Mouse (Mus musculus): Measurements from ENCODE around the gene 1700020N01Rik. TPM values are rescaled to one million over a fixed set of nuclear protein-coding genes. Genes with fewer than 3 reads are reported as not detected.

The 1700020N01Rik gene
- polyA plus RNA-seq, 1 experiment from 2014 or later: not detected

GRCm38 (mm10) chr10:21566074-21566473, 26.9 kb upstream of the 1700020N01Rik start:
- H3K4me2 ChIP-seq (replicated peaks): no peak overlapping the region
- no peak for ATAC-seq
- H3K9ac ChIP-seq: no peak overlapping the region
- no peak overlapping the region for H3K27ac ChIP-seq
- 87% methylated on average over 1 of the region's 1 CpGs for WGBS
- H3K27me3 ChIP-seq (replicated peaks): no peaks in the 10 kb centered on the region
- no peaks in the 10 kb centered on the region for H3K9me3 ChIP-seq
- no peaks in the 10 kb centered on the region for H3K36me3 ChIP-seq
- no peak overlapping the region for H3K4me3 ChIP-seq (replicated peaks)
- no peaks in the 10 kb centered on the region for H3K4me1 ChIP-seq (replicated peaks)

- Histone ChIP-seq H3K4me3 (replicated peaks) (no peak overlapping the region), H3K9me3 (no peaks in the 10 kb centered on the region), H3K36me3 (no peaks in the 10 kb centered on the region), H3K4me2 (replicated peaks) (no peak overlapping the region), H3K27ac (no peak overlapping the region), H3K9ac (no peak overlapping the region), H3K4me1 (replicated peaks) (no peaks in the 10 kb centered on the region), H3K27me3 (replicated peaks) (no peaks in the 10 kb centered on the region)
- ATAC-seq: no peak; the same call in 1 of the 2 replicates
- WGBS: 75% methylated on average over 4 of the region's 4 CpGs
Observed at GRCm38 (mm10) chr10:21571615-21572014, 21.3 kb upstream of the 1700020N01Rik start.

- Histone ChIP-seq H3K9me3 (no peaks in the 10 kb centered on the region), H3K4me3 (replicated peaks) (no peak overlapping the region), H3K27me3 (replicated peaks) (no peaks in the 10 kb centered on the region), H3K9ac (no peak overlapping the region), H3K36me3 (no peaks in the 10 kb centered on the region), H3K4me2 (replicated peaks) (no peak overlapping the region), H3K27ac (no peak overlapping the region), H3K4me1 (replicated peaks) (no peaks in the 10 kb centered on the region)
- 72% methylated on average over 4 of the region's 4 CpGs for WGBS
- ATAC-seq: peak; percentile 49; the same call in 1 of the 2 replicates
Observed at GRCm38 (mm10) chr10:21573713-21574112, 19.2 kb upstream of the 1700020N01Rik start.

DNA sequence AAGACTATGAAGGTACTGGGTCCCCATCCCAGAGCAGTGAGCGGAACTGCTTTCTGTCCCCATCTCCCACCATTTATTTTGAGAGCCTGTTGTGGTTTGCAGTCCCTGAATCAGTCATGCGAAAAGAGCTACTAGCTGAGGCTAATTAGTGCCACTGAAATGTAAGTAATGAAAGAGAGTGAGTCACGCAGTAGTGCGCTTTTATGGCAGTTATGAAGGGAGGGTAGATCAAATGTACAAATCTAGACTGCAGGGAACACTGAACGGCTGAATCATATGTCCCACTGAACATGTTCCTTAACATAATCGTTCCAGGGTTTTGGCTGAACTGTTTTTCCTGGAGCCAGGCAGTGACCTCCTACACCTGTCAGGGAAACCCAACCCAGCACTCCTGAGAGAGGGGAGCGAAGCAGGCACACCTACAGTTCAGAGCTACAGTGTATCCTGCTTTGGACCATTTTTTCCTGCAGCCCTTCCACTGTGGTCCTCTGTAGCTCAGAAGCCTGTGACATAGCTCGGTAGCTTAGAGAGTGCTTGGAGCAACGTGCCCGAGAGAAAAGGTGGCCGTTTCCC, 17.1 kb upstream of the 1700020N01Rik start:
- Histone ChIP-seq H3K4me2 (replicated peaks) (no peak overlapping the region), H3K27ac (no peak overlapping the region), H3K27me3 (replicated peaks) (no peaks in the 10 kb centered on the region), H3K9ac (no peak overlapping the region), H3K4me3 (replicated peaks) (no peak overlapping the region), H3K4me1 (replicated peaks) (no peaks in the 10 kb centered on the region), H3K9me3 (no peaks in the 10 kb centered on the region), H3K36me3 (no peaks in the 10 kb centered on the region)
- 82% methylated on average over 11 of the region's 11 CpGs for WGBS
- no peak for ATAC-seq

DNA sequence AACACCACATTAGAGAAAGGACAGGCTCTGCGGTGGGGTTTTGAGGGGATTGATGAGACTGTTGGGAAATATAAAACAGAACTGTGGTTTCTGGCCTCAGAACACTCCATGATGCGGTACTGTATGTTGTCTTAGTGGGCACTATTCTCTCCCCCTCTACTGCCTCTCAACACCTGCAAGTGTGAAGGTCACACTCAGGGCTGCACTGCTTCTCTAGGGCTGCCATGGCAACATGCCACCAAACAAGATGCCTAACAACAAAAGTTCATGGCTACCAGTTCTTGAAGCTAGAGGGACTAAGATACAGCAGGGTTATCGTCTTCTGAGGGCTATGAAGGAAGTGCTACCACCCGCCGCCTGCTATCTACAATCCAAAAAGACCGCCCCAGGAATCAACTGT, 15.1 kb upstream of the 1700020N01Rik start:
- no peak for ATAC-seq
- WGBS: 83% methylated on average over 6 of the region's 6 CpGs
- H3K4me1 ChIP-seq (replicated peaks): no peaks in the 10 kb centered on the region
- H3K9ac ChIP-seq: no peak overlapping the region
- H3K4me3 ChIP-seq (replicated peaks): no peak overlapping the region
- no peak overlapping the region for H3K4me2 ChIP-seq (replicated peaks)
- no peaks in the 10 kb centered on the region for H3K9me3 ChIP-seq
- no peaks in the 10 kb centered on the region for H3K27me3 ChIP-seq (replicated peaks)
- no peak overlapping the region for H3K27ac ChIP-seq
- H3K36me3 ChIP-seq: no peaks in the 10 kb centered on the region

- H3K9ac ChIP-seq: no peak overlapping the region
- no peak overlapping the region for H3K27ac ChIP-seq
- no peaks in the 10 kb centered on the region for H3K36me3 ChIP-seq
- no peak overlapping the region for H3K4me3 ChIP-seq (replicated peaks)
- no peaks in the 10 kb centered on the region for H3K27me3 ChIP-seq (replicated peaks)
- no peaks in the 10 kb centered on the region for H3K9me3 ChIP-seq
- no peak for ATAC-seq
- no peak overlapping the region for H3K4me2 ChIP-seq (replicated peaks)
- 42% methylated on average over 1 of the region's 1 CpGs for WGBS
- no peaks in the 10 kb centered on the region for H3K4me1 ChIP-seq (replicated peaks)
Observed at GRCm38 (mm10) chr10:21581546-21581945, 11.4 kb upstream of the 1700020N01Rik start.

- Histone ChIP-seq H3K4me2 (replicated peaks) (no peak overlapping the region), H3K27me3 (replicated peaks) (no peaks in the 10 kb centered on the region), H3K27ac (no peak overlapping the region), H3K9me3 (no peaks in the 10 kb centered on the region), H3K4me3 (replicated peaks) (no peak overlapping the region), H3K36me3 (no peaks in the 10 kb centered on the region), H3K9ac (no peak overlapping the region), H3K4me1 (replicated peaks) (no peaks in the 10 kb centered on the region)
- ATAC-seq: no peak
- 86% methylated on average over 2 of the region's 2 CpGs for WGBS
Observed at GRCm38 (mm10) chr10:21587041-21587440, 5.9 kb upstream of the 1700020N01Rik start.

DNA sequence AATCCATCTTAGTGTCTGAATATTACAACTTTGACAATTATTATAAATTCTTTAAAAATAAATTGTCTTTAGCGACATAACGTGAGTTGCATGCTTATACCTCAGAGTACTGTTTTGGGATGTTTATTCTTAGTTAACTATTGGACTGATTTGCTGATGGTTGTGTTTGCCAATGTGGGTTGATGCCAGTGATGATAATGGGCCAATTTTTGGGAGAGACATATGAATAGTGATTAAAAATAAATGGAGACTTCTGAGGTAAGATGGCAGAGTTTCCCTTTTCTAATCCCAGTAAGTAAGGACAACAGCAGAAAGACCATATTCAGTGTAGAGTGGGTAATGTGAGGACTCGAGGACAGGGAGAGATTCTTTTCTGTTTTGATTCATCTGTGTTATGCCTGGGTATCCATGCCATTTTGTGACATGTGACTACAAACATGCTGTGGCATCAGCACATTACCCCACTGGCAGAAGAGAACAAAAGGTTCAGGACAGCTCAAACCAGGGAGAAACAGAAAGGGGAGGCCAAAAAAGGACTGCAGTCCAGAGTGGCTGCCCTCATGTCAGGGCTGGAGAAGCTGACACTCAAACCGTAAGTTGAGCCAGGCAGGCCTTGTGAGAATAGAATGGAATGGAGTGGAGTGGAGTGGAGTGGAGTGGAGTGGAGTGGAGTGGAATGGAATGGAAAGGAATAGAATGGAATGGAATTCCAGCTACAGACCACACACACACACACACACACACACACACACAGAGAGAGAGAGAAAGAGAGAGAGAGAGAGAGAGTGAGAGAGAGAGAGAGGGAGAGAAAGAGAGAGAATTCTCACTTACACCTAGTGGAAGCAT, 4.7 kb upstream of the 1700020N01Rik start:
- H3K4me2 ChIP-seq (replicated peaks): no peak overlapping the region

DNA sequence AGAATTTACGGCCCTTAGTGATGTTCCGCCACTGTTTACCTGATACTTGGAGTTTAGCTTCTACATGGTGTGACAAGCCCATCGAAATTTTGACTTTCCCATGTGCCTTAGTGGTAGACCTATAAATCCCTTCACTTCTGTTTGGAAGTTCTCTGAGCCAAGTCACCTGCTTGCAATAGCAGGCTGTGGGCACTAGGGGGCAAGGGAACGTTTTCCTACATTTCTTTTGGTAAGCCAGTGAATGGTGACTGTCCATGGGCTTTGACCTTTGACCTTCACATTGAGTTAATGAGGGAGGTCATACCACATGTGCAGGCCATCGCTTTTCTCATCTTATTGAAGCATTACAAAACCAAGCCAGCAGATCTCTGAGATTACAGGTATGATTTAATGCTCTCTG, 8.0 kb downstream of the 1700020N01Rik start:
- no peaks in the 10 kb centered on the region for H3K36me3 ChIP-seq
- no peak overlapping the region for H3K4me3 ChIP-seq (replicated peaks)
- no peaks in the 10 kb centered on the region for H3K27me3 ChIP-seq (replicated peaks)
- 53% methylated on average over 5 of the region's 5 CpGs for WGBS
- H3K9me3 ChIP-seq: no peaks in the 10 kb centered on the region
- ATAC-seq: no peak
- H3K9ac ChIP-seq: no peak overlapping the region
- H3K4me1 ChIP-seq (replicated peaks): peaks cover 10% of the 10 kb centered on the region
- H3K27ac ChIP-seq: no peak overlapping the region
- H3K4me2 ChIP-seq (replicated peaks): no peak overlapping the region

More for the DNA sequence above, 4.7 kb upstream of the 1700020N01Rik start:
- Histone ChIP-seq H3K4me3 (replicated peaks) (no peak overlapping the region), H3K9ac (no peak overlapping the region), H3K27ac (no peak overlapping the region), H3K4me1 (replicated peaks) (no peaks in the 10 kb centered on the region), H3K36me3 (no peaks in the 10 kb centered on the region), H3K27me3 (replicated peaks) (no peaks in the 10 kb centered on the region), H3K9me3 (no peaks in the 10 kb centered on the region)
- 79% methylated on average over 4 of the region's 4 CpGs for WGBS
- no peak for ATAC-seq

DNA sequence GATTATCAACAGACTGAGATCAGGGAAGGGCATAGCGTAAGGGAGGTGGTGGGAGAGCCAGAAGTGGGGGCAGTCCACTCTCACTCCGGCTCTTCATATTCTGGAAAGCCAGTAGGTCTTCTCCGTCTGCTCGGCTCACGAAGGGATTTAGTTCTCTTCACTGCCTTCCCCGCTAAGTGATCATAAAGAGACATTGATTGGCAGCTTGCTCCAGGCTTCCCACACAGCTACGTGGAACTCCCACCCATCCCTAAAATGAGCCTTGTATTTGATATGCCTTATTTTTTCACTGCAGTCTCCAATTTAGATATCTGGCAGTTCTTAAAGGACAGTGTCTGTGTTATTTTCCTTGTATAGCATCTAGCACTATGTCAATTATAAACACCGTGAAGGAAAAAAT, 11.5 kb downstream of the 1700020N01Rik start:
- no peaks in the 10 kb centered on the region for H3K36me3 ChIP-seq
- H3K9me3 ChIP-seq: no peaks in the 10 kb centered on the region
- ATAC-seq: no peak
- H3K4me3 ChIP-seq (replicated peaks): no peak overlapping the region
- WGBS: 82% methylated on average over 8 of the region's 8 CpGs
- H3K4me2 ChIP-seq (replicated peaks): no peak overlapping the region
- no peak overlapping the region for H3K27ac ChIP-seq
- H3K9ac ChIP-seq: no peak overlapping the region
- peaks cover 10% of the 10 kb centered on the region for H3K4me1 ChIP-seq (replicated peaks)
- no peaks in the 10 kb centered on the region for H3K27me3 ChIP-seq (replicated peaks)

DNA sequence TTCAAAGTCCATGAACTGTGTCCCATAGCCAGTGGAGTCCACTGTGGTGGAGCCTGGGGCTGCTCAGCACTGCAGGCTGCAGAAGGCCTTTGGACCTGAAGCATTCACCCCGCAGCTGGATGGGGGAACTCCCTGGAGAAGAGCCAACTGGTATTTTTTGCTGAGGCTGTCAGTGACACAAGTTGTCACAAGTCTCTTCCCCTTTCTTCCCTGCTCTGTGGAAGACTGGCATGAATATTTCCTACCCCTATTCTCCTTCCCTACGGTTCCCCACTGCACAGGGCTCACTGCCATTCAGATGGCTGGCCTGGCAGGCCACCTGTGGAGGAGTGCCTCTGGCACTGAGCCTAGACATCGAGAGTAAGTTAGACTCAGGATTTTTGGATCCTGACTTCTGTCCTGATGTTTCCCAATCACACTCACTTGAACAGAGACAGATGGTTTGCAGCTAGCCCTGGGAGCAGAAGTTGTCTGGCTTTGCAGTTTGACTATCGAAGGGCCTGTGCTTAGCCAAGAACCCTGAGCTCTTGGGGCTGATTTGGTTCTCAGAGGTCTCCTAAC, 12.1 kb downstream of the 1700020N01Rik start:
- no peak overlapping the region for H3K9ac ChIP-seq
- H3K4me3 ChIP-seq (replicated peaks): no peak overlapping the region
- no peaks in the 10 kb centered on the region for H3K9me3 ChIP-seq
- peak; percentile 68; the same call in 1 of the 2 replicates for ATAC-seq
- no peak overlapping the region for H3K4me2 ChIP-seq (replicated peaks)
- H3K27ac ChIP-seq: peak overlapping the region; percentile 54; the same call in 1 of the 2 replicates
- H3K36me3 ChIP-seq: no peaks in the 10 kb centered on the region
- 26% methylated on average over 4 of the region's 4 CpGs for WGBS
- H3K4me1 ChIP-seq (replicated peaks): peaks cover 10% of the 10 kb centered on the region
- no peaks in the 10 kb centered on the region for H3K27me3 ChIP-seq (replicated peaks)

DNA sequence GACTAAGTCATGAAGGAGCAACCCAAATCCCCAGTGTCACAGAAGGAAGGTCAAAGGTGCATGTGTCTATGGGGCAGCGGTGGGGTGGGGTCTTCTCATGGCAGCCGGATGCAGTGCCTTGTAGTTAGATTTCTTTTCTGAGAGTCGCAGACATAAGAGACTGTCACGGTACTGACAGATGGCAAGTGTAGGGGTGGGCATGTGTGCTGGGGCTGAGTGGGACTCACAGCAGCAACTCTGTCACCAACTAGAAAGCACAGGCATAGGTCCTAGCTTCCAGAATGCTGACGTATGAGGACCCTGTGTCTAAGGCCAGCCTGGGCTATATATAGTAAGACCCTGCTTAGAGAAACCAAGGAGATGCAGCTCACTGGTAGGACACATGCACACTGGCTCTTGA, 12.7 kb downstream of the 1700020N01Rik start:
- Histone ChIP-seq H3K27ac (0 out of 2 replicates have a peak overlapping the region, but pooled peaks have one; percentile 54), H3K4me1 (replicated peaks) (peaks cover 10% of the 10 kb centered on the region), H3K27me3 (replicated peaks) (no peaks in the 10 kb centered on the region), H3K36me3 (no peaks in the 10 kb centered on the region), H3K9ac (no peak overlapping the region), H3K4me3 (replicated peaks) (no peak overlapping the region), H3K4me2 (replicated peaks) (no peak overlapping the region), H3K9me3 (no peaks in the 10 kb centered on the region)
- WGBS: 86% methylated on average over 5 of the region's 5 CpGs
- ATAC-seq: no peak
